Mouse (Mus musculus): ENCODE measurements around the gene Pde6d. TPM values are rescaled to one million over a fixed set of nuclear protein-coding genes. Genes with fewer than 3 reads are reported as not detected.

Gene Pde6d
- polyA plus RNA-seq, 1 experiment from 2014 or later, result 64.3 TPM

DNA sequence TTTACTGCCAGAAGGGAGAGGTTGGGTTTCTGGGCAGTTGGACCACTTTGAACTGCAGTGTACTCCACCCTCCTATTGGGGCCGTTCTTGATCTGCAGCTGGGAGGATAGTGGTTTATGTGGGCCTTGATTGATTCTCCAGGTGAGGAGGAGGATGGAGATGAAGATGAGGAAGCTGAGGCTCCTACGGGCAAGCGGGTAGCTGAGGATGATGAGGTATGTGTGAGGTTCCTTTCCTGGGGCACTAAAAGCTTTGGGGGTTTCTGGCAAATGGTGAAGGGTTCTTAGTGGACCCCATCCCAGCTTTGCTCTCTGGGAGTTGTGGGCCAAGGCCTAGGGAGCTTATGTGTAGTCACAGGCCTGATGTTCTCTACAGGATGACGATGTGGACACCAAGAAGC is 52.8 kb downstream of the Pde6d start:
- no peaks in the 10 kb centered on the region for H3K27me3 ChIP-seq (ENCODE audit: poor library complexity, severe bottlenecking)
- peaks cover 4% of the 10 kb centered on the region; the same call in 1 of the 2 replicates for H3K9me3 ChIP-seq
- H3K27ac ChIP-seq, result peak overlapping the region; percentile 100
- 65% methylated on average over 4 of the region's 4 CpGs for WGBS
- peak overlapping the region; percentile 100 for H3K4me3 ChIP-seq
- H3K36me3 ChIP-seq (replicated peaks), result peaks cover 52% of the 10 kb centered on the region
- DNase-seq (ENCODE audit: extremely low spot score, low spot score), result no peak
- H3K4me1 ChIP-seq, result peaks cover 57% of the 10 kb centered on the region

DNA sequence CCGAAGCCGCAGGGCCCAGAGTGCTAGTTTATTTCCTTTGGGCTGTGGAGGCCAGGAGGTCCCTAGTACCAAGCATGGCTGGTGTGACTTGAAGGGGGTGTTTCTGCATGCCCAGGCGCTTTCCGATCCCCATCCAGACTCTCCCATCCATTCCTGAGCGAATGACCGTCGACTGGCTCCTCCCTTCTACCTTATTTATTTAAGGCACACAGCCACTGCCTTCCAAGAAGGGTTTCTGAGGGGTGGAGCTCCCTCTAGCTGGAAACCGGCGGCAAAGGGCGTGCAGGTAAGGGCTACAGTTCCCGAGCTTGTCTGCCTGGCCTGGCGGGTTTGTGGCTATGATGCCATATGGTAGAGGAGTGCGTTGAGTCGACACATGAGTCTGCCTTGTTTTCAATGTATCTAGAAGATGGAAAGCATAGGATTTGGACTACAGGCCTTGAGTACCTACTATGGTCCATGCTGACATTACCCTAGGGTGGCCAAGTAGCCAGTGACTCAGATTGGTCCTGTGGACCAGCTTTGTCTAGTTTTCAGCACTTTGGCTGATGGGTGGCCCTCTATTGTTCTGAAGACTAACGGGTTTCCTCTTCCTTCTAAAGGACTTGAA is 53.8 kb downstream of the Pde6d start:
- DNase-seq (ENCODE audit: extremely low spot score, low spot score), result peak; percentile 43
- Histone ChIP-seq H3K4me3 (peak overlapping the region; percentile 100), H3K4me1 (peaks cover 66% of the 10 kb centered on the region), H3K36me3 (replicated peaks) (peaks cover 49% of the 10 kb centered on the region), H3K27me3 (ENCODE audit: poor library complexity, severe bottlenecking) (no peaks in the 10 kb centered on the region), H3K9me3 (peaks cover 1% of the 10 kb centered on the region; the same call in 1 of the 2 replicates), H3K27ac (peak overlapping the region; percentile 100)
- WGBS, result under 1% methylated on average over 15 of the region's 15 CpGs

DNA sequence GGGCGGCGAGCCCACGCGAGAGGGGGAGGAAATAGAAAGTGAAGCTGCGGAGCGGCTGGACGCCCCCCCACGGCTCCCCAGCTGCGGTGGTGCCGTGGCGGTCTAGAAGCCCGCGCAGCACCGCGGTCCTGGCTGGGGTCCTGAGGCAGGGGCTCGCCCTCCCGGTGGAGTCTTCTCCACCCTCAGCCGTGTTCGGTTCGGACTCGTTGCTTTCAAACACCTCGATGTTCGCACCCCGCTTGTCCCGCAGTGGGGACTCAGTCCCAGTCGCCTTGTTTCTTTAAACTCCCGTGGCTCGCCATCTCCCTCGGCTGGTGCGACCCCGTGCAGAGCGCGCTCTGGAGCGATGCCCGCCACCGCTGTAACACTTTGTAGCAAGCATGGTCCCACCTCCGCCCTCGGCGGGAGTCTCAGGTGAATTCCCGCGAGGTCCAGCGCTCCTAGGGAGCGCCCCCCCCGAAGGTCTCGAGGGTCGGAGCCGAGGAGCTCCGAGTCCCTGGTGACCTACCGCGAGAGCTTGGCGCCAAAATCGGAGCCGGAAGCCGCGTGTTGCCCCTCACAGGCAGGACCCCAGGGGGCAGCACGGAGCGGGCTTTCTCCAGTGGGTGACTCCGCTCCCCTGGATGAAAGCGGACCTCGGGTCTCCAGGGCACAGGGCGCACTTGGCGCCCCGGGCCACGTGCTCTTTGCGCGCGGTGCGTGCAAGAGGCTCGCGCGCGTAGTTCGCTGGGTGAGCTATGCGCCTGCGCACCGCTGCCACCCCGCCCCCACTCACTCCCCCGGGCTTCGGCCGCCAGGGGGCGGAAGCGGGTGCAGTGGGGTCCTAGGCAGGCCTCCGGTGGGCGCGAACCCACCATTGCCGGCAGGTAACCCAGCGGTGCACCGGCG is 54.6 kb downstream of the Pde6d start:
- H3K4me1 ChIP-seq, result peaks cover 66% of the 10 kb centered on the region
- no peaks in the 10 kb centered on the region for H3K27me3 ChIP-seq (ENCODE audit: poor library complexity, severe bottlenecking)
- H3K9me3 ChIP-seq, result no peaks in the 10 kb centered on the region
- WGBS, result under 1% methylated on average over 89 of the region's 89 CpGs
- peak; percentile 82 for DNase-seq (ENCODE audit: extremely low spot score, low spot score)
- peak overlapping the region; percentile 100 for H3K4me3 ChIP-seq
- H3K36me3 ChIP-seq (replicated peaks), result peaks cover 42% of the 10 kb centered on the region
- peak overlapping the region; percentile 100 for H3K27ac ChIP-seq

GRCm38 (mm10) chr1:86526789-86527598 is 55.4 kb downstream of the Pde6d start:
- Histone ChIP-seq H3K9me3 (no peaks in the 10 kb centered on the region), H3K4me3 (peak overlapping the region; percentile 100), H3K4me1 (peaks cover 65% of the 10 kb centered on the region), H3K36me3 (replicated peaks) (peaks cover 40% of the 10 kb centered on the region), H3K27ac (peak overlapping the region; percentile 100), H3K27me3 (ENCODE audit: poor library complexity, severe bottlenecking) (peaks cover 6% of the 10 kb centered on the region)
- WGBS, result under 1% methylated on average over 111 of the region's 111 CpGs
- peak; percentile 54 for DNase-seq (ENCODE audit: extremely low spot score, low spot score)

DNA sequence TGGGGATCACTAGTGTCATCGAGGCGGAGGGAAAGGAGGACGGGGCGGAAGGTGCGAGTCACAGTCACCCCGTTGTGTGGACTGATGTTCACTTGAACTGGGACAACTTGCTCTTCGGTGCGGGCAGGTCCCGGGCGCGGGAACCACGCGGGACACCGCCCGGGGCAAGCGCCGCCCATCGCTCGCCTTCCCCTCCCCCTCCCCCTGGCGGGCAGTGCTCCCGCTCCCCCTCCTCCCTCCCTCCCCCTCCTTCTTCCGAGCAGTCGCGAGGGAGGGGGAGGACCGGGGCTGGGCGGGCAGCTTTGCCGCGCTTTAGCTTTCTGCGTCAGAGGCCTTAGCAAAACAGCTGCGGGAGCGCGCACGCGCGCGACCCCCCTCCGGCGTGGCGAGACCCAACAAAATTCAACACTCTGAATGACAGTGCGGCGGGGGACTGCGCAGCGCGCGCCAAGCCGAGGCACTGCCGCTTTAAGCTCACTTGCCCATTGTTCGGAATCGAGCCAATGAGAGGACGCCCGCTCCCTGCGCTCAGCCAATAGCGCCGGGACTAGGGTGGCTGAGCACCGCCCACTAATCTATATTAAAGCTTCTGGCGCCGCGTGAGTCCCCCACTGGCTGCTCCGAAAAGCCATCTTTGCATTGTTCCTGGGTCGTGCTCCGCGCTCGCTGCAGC is 56.2 kb downstream of the Pde6d start, which contains the start of gene Ptma:
Gene Ptma, plus strand, starts transcription at position 611 of the 673 bp plus-strand sequence.
- H3K9me3 ChIP-seq, result no peaks in the 10 kb centered on the region
- H3K27ac ChIP-seq, result peak within 1 kb of the TSS; percentile 100
- peaks cover 59% of the 10 kb centered on the region for H3K4me1 ChIP-seq
- peak; percentile 100 for DNase-seq (ENCODE audit: extremely low spot score, low spot score)
- H3K4me3 ChIP-seq, result peak within 1 kb of the TSS; percentile 100
- H3K36me3 ChIP-seq (replicated peaks), result peaks cover 33% of the 10 kb centered on the region
- H3K27me3 ChIP-seq (ENCODE audit: poor library complexity, severe bottlenecking), result peaks cover 7% of the 10 kb centered on the region
- under 1% methylated on average over 58 of the region's 63 CpGs for WGBS

GRCm38 (mm10) chr1:86525499-86526115 is 56.8 kb downstream of the Pde6d start:
- H3K27ac ChIP-seq, result peak overlapping the region; percentile 100
- H3K4me3 ChIP-seq, result peak overlapping the region; percentile 100
- WGBS, result under 1% methylated on average over 44 of the region's 44 CpGs
- peaks cover 28% of the 10 kb centered on the region for H3K36me3 ChIP-seq (replicated peaks)
- H3K4me1 ChIP-seq, result peaks cover 53% of the 10 kb centered on the region
- peaks cover 7% of the 10 kb centered on the region for H3K27me3 ChIP-seq (ENCODE audit: poor library complexity, severe bottlenecking)
- H3K9me3 ChIP-seq, result no peaks in the 10 kb centered on the region
- no peak for DNase-seq (ENCODE audit: extremely low spot score, low spot score)

DNA sequence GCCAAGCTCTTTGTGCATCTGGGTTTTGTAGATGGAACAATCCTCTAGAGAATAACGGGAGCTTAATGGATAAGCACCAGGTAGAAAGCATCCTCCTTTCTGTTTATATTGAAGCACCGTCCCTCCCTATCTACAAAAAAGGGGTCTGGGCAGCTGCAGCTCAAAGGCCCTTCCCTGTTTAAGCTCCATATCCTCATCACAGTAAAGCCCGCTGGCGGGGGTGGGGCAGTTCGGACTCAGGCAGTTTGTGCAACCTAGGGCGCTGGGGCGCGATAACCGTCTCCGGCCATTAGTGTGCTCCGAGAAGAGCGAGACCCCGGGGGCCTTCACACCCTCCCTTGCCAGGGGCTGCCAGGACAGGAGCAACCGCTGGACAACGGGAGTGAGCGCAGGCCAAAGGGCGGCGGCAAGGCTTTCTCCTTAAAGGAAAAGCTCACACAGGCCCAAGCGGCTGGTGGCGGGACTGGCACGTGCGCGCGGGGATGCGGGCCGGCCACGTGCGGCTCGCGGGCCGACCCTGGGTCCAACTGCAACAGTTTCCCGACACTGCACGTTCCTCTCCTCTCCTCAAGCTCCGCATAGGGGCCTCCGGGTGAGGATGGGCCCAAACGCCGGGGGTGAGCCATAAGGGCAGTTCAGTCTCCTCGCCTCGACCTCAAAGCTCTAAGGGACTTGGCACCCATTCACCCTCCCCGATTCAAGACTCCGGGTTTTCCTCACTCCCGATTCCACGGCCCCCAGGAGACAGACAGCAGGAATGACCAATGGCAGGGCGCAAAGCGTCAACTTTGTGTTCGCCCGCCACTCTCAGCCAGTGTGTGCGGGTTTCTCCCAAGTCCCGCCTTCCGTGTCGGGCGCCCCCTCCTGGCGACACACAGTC is 57.6 kb downstream of the Pde6d start:
- peaks cover 25% of the 10 kb centered on the region for H3K36me3 ChIP-seq (replicated peaks)
- 3% methylated on average over 53 of the region's 53 CpGs for WGBS
- peaks cover 57% of the 10 kb centered on the region for H3K4me1 ChIP-seq
- no peaks in the 10 kb centered on the region for H3K9me3 ChIP-seq
- H3K27ac ChIP-seq, result peak overlapping the region; percentile 100
- peak; percentile 99 for DNase-seq (ENCODE audit: extremely low spot score, low spot score)
- peaks cover 7% of the 10 kb centered on the region for H3K27me3 ChIP-seq (ENCODE audit: poor library complexity, severe bottlenecking)
- peak overlapping the region; percentile 100 for H3K4me3 ChIP-seq

DNA sequence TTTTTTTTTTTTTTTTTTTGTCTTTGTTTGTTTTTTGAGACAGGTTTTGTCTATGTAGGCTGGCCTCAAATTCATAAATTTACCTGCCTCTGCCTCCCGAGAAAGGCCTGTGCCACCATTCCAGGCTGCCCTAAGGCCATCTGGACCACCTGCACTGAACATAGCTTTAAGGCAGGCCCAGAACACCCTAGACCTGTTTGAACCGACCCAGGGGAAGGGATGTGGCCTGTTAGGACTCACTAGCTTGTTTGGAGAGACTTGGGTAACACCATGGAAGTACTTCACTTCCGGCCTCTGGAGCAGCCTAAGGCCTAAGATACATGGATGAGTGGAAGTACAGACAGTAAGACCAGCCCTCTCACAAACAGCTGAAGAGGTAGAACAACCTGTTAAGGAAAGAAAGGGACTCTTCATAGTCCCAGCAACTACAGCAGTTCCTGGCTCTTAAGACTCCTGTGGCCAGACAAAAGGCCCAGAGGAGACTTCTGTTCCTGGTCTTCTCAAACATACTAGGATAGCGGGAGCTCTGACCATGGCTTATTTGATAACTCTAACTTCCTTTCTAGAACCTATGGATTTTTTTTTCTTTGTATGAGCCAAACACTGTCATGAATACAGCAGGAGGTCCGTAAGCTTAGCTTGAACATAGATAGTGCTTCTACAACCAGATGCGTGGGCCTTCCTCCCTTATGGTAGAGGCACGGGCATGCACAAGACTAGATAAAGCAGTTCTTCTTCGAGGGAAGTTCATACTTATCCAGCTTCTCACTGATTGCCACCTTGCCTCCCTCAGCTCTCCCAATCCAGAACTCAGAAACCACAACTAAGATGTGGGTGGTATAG is 58.4 kb downstream of the Pde6d start:
- Histone ChIP-seq H3K4me1 (peaks cover 48% of the 10 kb centered on the region), H3K4me3 (peak overlapping the region; percentile 100), H3K36me3 (replicated peaks) (peaks cover 17% of the 10 kb centered on the region), H3K27ac (peak overlapping the region; percentile 100), H3K27me3 (ENCODE audit: poor library complexity, severe bottlenecking) (peaks cover 7% of the 10 kb centered on the region), H3K9me3 (no peaks in the 10 kb centered on the region)
- DNase-seq (ENCODE audit: extremely low spot score, low spot score), result no peak
- WGBS, result 86% methylated on average over 8 of the region's 8 CpGs

GRCm38 (mm10) chr1:86522286-86522871 is 60.0 kb downstream of the Pde6d start:
- H3K27me3 ChIP-seq (ENCODE audit: poor library complexity, severe bottlenecking), result peaks cover 7% of the 10 kb centered on the region
- no peak for DNase-seq (ENCODE audit: extremely low spot score, low spot score)
- peak overlapping the region; percentile 74 for H3K27ac ChIP-seq
- H3K9me3 ChIP-seq, result no peaks in the 10 kb centered on the region
- peaks cover 40% of the 10 kb centered on the region for H3K4me1 ChIP-seq
- no peak overlapping the region for H3K4me3 ChIP-seq
- peaks cover under 1% of the 10 kb centered on the region for H3K36me3 ChIP-seq (replicated peaks)
- WGBS, result 71% methylated on average over 7 of the region's 7 CpGs

DNA sequence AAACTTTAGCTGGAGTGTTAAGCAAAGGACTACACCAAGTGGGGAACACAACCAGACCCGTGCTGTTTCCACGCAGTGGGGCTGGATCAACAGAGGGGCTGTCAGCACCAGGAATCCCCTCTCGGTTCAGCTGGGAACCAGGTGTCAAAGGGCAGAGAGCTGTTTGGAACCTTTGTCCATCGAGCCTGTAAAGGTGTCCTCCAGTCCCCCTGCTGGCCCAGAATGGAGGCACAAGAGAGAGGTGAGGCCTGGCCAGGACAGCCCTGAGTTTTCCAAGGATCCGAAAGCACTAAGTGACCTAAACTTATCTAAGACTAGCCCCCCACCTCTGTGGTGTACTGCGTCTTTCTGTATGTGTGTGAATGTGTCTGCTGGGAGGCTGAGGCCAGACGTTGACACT is 62.1 kb downstream of the Pde6d start:
- peak; percentile 61 for DNase-seq (ENCODE audit: extremely low spot score, low spot score)
- no peaks in the 10 kb centered on the region for H3K9me3 ChIP-seq
- no peak overlapping the region for H3K4me3 ChIP-seq
- H3K27me3 ChIP-seq (ENCODE audit: poor library complexity, severe bottlenecking), result peaks cover 7% of the 10 kb centered on the region
- peak overlapping the region; percentile 2; the same call in 1 of the 2 replicates for H3K27ac ChIP-seq
- H3K4me1 ChIP-seq, result peaks cover 30% of the 10 kb centered on the region
- 41% methylated on average over 7 of the region's 7 CpGs for WGBS
- H3K36me3 ChIP-seq (replicated peaks), result no peaks in the 10 kb centered on the region
